Mouse (Mus musculus) monocyte, adult 2 months (primary cell): Measurements from ENCODE around the gene Zcchc4.

Experiments
- DNase-seq, 2 experiments: peaks; one replicate each; pipeline ENCODE4 v3.0.0; 2022; ENCODE audit warnings: low spot score in 2 of 2, low read depth in 1 of 2

Gene Zcchc4

GRCm38 (mm10) chr5:52793230-52793629, 18.0 kb downstream of the Zcchc4 start:
- no peak for DNase-seq

- DNase-seq, result no peak
Measured at GRCm38 (mm10) chr5:52794109-52794508, 18.9 kb downstream of the Zcchc4 start.

DNA sequence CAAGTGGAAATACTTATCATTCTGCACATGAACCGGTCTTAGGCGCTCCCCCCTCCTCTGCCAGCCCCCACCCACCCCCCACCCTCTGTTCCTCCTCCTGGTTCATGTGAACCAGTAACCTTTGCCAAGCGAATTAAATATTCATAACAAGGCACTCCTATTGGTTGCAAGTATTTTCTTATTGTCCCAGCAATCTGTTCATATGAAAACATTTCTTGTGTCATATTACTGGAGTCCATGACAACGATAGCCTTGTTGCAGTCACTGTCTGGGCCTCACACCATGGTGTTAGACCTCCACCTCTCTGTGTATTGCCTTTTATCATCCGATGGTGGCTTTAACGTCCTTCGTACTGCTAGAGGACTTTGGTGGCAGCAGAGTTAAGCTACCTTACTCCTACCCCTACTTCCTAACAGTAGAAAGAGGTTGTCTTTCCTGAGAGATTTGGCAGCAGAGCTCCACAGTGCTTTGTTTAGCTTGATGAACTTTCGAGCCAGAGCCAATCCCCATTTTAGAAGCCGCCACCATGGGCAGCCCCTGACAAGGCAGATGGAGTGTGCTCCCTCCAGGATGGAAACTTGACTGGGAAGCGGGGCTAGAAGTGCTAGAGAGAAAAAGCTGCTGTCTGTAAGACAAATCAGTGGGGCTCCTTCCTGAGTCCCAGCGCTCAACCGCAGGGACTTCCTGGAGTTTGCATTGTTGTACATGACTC, 24.2 kb downstream of the Zcchc4 start:
- DNase-seq, result no peak

GRCm38 (mm10) chr5:52805801-52806200, 30.6 kb downstream of the Zcchc4 start:
- no peak for DNase-seq

DNA sequence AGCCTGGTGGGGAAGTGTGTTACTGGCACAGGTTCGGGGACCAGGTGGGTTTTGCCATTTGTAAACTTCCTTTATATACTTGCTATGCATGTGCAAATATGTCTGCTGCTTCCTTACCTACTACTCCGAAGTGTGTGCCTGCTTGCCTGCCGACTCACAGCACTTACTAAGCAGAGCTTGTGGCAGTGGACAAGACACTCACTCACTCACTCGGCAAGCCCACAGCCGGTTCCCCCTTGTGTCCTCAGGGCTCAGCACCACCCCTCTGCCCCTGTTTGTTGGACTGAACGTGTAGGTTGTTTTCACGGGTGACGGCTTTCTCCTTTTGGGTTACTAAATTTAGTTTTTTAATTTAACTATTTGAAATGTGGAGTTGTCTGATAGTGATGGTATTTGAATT, 31.1 kb downstream of the Zcchc4 start:
- no peak for DNase-seq

DNA sequence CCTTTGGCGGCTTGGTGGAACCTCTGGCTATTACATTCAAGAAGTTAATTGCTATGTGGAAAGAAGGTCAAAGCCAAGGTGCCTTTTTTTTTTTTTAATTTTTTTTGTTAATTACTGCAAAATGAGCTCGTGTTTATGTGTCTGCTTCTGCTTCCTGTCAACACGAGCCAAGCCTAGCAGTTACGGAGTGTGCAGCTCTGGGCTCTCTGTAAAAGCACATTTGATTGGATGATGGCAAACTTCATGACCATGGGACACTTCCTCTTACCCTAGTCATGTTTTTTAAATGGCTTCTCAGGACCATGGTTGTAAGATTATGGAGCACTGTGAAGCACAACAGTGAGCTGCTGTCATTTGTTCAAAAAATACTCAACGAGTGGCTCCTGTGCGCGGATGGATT, 31.8 kb downstream of the Zcchc4 start:
- no peak for DNase-seq

DNA sequence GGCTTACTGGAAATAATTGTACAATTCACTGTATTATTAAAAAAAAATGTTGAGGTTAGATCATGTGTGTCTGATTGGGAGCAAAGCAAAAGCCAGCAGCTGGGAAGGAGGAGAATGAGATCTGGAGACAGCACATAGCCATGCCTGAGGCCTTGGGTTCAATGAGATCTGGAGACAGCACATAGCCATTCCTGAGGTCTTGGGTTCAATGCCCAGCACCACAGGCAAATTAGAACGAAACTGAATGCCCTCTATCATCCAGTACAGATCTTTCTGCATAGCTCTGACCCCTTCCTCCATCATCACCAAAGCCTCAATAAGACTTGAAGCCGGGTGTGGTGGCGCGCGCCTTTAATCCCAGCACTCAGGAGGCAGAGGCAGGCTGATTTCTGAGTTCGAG, 35.2 kb downstream of the Zcchc4 start:
- DNase-seq, result no peak

GRCm38 (mm10) chr5:52811056-52811455, 35.8 kb downstream of the Zcchc4 start:
- no peak for DNase-seq

DNA sequence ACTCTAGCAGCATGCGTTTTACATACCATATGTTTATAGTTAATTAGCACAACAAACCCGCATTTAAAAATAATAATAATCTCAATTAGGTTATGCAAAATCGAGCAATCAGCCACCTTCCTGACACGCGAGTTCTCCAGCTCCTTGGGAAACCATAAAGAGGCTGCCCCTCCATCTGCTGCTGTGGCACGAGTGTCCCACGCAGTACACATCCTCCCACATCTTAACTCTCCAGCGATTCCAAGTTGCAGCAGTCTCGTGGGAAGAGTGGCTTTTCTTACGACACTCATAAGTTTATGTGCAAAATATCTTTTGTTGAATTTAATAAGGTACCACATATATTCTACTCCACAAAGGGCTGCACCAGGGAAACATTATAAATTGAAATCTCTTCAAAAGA, 37.2 kb downstream of the Zcchc4 start:
- no peak for DNase-seq

DNA sequence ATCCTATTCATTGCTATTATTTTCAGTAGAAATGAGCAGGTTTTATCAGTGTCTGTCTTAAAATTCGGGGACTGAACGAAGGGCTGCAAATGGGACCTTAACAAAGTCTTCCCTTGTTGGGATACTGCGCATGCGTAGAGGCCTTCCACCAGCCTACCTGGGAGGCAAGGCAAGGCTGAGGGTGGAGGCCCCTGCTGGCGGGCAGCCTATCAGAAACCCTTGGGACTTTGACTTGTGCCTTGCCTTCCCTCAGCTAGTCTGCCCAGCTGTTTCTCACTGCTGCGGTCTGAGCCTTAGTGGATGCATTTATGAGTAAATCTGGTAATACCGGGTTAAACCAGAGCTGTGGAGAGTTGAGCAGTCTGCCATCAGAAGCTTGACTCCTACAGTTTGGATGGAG, 38.1 kb downstream of the Zcchc4 start:
- no peak for DNase-seq

GRCm38 (mm10) chr5:52818676-52819075, 43.5 kb downstream of the Zcchc4 start:
- DNase-seq, result no peak

DNA sequence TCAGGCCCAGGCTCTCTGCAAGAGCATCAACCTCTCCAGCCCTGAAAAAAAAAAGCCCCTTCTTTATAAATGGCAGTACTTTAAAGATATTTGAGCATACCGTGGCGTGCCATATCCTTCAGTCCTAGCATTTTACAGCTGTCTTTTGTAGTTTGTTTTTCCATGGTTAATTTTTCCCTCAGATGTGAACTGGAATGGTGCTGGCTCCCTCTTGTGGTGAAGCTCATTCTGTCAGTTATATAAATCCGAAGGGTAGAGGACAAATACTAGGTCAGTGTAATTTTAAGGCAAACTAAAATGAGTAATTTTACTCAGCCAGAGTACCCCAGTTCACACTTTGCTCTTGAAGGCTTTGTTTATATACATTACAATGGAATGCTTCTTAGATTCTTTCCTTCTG, 46.5 kb downstream of the Zcchc4 start:
- DNase-seq, result no peak

- no peak for DNase-seq
Measured at GRCm38 (mm10) chr5:52827923-52828322, 52.7 kb downstream of the Zcchc4 start.

- DNase-seq, result no peak
Measured at GRCm38 (mm10) chr5:52833005-52833404, 57.8 kb downstream of the Zcchc4 start.

DNA sequence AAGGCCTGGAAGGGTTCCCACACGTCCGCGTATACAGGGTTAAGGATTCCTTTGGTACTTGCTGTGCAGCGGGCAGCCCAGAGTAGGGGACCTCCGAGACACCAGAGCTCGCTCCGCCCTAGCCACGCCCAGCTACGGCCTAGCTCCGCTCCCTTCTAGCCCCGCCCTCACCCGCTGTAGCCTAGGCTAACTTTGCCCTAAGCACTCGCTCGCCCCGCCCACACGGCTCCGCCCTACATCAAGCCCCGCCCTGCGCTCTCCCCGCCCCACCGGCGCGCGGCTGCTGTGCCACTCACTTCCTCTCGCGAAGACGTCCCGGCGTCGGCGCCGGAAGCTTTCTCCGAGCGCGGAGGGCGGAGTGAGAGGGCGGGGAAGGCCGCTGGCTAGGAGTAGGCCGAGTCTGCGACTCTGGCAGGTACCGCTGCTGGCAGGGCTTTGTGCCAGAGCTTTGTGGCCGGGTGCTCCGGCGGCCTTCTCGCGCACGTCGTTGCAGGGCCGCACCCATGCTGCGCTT, 58.6 kb downstream of the Zcchc4 start, which contains the start of gene Anapc4:
Gene Anapc4, plus strand, starts transcription at position 252 of the 514 bp plus-strand sequence.
- DNase-seq, result peak; percentile 99 to 100

GRCm38 (mm10) chr5:52834386-52834785, 59.2 kb downstream of the Zcchc4 start:
- no peak for DNase-seq

DNA sequence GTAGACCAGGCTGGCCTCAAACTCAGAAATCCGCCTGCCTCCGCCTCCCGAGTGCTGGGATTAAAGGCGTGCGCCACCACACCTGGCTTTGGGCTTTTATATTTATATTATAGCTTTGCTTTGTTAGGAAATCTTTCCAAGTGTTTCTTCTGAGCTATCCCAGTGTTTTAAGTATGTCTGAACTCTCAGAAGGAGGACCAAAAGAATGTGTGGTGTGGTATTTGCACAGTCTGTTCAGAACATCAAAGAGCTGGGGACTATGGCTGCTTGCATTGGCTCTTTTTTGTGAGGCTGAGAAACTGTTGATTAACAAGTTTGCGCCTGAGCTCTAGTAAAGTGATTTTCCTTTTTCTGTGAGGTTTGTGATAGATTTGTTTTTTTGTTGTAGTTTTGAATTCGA, 69.1 kb downstream of the Zcchc4 start:
- no peak for DNase-seq

DNA sequence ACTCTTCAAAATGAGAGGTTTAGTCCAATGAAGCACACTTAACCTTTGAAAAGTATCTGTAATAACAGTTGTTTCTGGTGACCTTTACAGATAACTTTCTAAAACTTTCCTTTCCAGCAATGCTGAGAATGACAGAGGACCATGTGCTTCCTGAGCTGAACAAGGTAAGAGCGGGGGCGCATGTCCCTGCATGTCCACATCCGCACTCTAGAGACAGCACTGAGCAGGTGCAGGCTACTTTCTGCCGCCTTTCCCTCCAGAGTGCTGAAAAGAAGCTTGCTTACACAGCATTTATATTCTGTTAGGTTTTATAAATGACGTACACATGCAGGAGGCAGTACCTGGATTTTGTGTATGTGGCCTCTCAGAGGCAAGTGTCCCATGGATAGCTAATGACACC, 80.5 kb downstream of the Zcchc4 start:
- no peak for DNase-seq

GRCm38 (mm10) chr5:52864446-52864845, 89.2 kb downstream of the Zcchc4 start:
- no peak for DNase-seq

DNA sequence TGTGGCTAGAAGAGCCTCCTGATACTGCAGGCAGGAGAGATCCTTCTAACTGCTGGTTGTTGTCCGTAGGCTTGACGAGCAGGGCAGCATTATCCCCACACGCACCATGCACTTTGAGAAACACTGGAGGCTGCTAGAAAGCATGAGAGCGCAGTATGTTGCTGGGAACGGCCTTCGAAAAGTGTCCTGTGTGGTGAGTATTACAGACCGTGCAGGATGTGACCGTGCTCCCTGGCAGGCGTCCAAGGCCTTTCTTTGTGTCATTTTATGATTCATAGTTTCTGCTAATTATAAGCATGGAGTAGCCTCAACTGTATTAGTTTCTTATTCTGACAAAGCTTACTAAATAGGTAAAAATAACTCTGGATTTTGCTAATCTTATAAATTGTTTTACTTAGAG, 90.6 kb downstream of the Zcchc4 start:
- DNase-seq, result no peak

GRCm38 (mm10) chr5:52866361-52867155, 91.3 kb downstream of the Zcchc4 start:
- no peak for DNase-seq
